Mouse (Mus musculus) G1E-ER4 (cell line): Measurements from ENCODE around the gene Raver1. TPM values are rescaled to one million over a fixed set of nuclear protein-coding genes. Genes with fewer than 3 reads are reported as not detected.

Source experiments
- GATA1 ChIP-seq: IDR thresholded peaks from one replicate; pipeline ENCODE4 v1.8.0; 2012; ENCODE audit warnings: low read length, inconsistent platforms
- polyA plus RNA-seq: library from polyadenylated mRNA; stranded (reverse); fragments of >175 nt; gene quantifications from 2 replicates; pipeline ENCODE4 v1.2.3, GENCODE M21; 2012

Gene Raver1
- polyA plus RNA-seq, 1 experiment: 2.5 TPM

- no peak for TF ChIP-seq GATA1
Observed at GRCm38 (mm10) chr9:21117073-21117472, 25.3 kb upstream of the Raver1 start.

DNA sequence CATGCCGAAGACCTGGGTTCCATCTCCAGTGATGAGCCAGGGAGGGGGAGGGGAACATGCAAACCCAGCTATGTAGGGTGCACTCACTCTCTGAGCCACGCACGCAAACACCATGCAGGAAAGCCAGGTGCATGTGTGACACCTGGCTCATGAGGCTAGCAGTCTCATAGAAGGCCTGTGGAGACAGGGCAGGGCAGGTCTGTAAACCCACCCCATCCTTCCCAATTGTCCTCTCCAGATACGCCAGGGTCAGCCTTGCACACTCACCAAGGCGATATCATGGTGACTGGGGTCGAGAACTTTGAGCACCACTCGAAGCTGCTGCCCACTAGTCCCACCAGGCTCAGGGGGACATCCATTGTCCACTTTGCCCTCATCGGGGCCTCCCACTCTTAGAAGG lies 23.3 kb upstream of the Raver1 start:
- TF ChIP-seq GATA1: no peak

GRCm38 (mm10) chr9:21114190-21114589 lies 22.4 kb upstream of the Raver1 start:
- TF ChIP-seq GATA1: no peak

DNA sequence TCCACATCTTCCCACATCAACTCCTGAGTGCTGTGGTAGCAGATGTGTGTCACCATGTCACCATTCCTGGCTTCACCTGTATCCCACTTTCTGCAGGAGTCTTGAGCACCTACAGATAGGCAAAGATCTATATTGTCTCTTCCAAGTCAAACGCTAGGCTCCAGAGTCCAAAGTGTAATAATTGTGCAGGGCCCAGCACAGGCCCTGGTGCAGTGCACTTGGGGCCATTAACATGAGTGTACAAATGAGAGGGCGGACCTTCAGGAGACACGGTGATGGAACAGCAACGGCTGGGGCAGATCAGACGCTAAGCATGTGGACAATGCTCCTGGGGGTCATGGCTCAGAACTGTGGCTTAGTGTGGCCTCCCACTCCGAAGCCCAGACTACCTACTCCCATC lies 21.9 kb upstream of the Raver1 start:
- TF ChIP-seq GATA1: no peak

DNA sequence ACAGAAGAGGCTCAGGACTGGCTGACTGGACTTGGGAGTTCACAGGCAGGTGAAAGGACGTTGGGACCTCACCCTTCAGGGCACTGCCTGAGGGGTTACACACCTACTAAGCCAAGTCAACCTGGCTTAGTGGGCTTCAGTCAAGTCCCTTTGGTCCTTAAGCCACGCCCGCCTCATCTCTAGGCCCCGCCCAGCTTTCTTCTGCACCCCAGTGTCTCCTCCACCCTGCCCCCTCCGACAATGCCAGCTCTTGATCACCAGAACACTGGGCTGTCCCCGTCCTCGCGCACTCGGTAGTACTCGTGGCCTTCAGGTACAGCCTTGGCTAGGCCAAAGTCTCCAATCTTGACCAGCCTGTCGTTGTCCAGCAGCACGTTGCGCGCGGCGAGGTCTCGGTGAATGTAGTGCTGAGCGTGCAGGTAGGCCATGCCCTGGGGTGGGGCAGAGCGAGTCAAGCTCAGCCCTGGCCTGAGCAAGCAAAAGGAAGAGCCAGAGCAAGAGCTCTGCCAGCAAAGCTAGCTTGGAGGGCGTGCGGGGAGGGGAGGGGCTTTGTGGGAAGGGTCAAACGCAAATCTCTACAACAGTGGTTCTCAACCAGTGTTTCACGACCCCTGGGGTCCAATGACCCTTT lies 15.9 kb upstream of the Raver1 start:
- TF ChIP-seq GATA1: no peak

- no peak for TF ChIP-seq GATA1
Observed at GRCm38 (mm10) chr9:21105760-21106564, 14.2 kb upstream of the Raver1 start.

DNA sequence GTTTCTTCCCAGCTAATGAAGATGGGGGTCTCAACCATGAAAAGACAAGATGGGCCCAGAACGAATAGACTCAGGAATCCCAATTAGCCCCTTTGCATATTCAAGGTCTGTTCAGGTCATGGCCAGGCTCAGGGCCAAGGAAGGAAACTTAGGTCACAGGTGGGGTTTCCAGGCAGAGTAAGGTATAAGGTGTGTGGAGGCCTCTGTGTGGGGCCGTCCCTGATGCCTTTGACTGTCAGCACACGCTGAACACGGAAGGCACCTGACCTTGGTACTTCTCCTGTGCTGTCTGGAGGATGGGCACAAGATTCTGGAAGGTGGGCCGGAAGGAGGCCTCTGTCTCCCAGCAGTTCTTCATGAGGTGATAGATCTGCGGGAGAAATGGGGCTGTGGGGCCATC lies 13.0 kb upstream of the Raver1 start:
- no peak for TF ChIP-seq GATA1

GRCm38 (mm10) chr9:21102076-21102475 lies 10.3 kb upstream of the Raver1 start:
- no peak for TF ChIP-seq GATA1

- no peak for TF ChIP-seq GATA1
Observed at GRCm38 (mm10) chr9:21100447-21101161, 8.8 kb upstream of the Raver1 start.

- TF ChIP-seq GATA1: no peak
Observed at GRCm38 (mm10) chr9:21097793-21098192, 6.0 kb upstream of the Raver1 start.

DNA sequence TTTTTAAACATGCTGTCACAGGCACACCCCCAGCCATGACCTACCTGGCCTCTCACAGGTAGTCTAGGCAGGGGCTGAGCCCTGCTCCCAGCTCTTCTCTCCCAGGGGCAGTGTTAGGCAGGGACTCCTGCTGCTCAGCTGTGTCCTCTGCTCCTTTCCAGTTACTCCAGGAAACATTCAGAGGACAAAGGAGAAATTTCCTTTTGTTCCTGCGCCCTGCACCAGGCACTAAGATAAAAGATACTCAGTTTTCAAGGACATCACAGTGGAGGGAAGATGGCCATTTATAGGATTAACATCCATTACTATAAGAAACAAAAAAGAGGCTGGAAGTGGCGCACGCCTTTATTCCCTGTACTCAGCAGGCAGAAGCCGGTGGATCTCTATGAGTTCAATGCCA lies 4.2 kb upstream of the Raver1 start:
- no peak for TF ChIP-seq GATA1

DNA sequence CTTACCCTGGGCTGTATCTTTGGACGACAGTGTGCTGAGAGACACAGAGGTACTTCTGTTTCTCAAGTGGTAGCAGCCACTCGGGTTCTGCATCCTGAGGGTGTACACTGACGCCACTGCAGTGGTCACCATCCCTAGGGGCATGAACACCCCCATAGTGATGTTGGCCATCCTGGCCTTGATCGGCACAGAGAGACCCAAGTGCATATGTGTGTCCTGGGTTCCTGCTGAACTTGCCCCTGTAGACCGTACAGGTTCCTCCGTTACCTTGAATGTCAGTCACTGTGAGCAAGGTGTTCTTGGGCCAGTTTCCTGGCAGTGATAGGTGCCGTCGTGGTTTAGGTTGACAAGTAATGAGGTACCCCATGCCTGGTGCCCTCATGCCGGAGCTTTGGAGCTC lies 1.6 kb upstream of the Raver1 start:
- no peak for TF ChIP-seq GATA1

- TF ChIP-seq GATA1: no peak
Observed at GRCm38 (mm10) chr9:21090972-21091706, 669 bp downstream of the Raver1 start.

- TF ChIP-seq GATA1: no peak
Observed at GRCm38 (mm10) chr9:21090537-21090936, 1.3 kb downstream of the Raver1 start.

- no peak for TF ChIP-seq GATA1
Observed at GRCm38 (mm10) chr9:21083324-21083723, 8.5 kb downstream of the Raver1 start.

DNA sequence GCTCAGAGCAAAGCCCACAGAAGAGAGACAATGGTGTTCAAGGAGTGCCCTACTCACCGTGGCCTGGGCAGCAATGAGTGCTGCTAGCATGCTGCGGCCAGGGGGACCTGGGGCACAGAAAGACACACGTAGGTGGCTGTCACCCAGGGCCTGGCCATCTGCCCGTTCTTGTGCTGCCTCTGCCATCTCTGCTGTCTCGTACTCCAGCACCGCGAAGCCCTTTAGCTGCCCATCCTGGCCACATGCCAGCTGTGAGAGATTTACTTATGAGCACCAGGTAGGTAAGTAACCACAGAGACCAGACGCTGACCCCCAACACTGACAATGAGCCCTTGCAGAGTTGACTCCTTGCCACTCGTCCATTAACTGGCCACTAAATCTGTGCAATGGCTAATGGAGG lies 10.7 kb downstream of the Raver1 start:
- no peak for TF ChIP-seq GATA1
